Mouse (Mus musculus): ENCODE results near the gene Bmp2k. TPM values are rescaled to one million over a fixed set of nuclear protein-coding genes. Genes with fewer than 3 reads are reported as not detected.

The Bmp2k gene
- total RNA-seq, 2 experiments from 2014 or later, result 10.8 to 11.6 TPM

DNA sequence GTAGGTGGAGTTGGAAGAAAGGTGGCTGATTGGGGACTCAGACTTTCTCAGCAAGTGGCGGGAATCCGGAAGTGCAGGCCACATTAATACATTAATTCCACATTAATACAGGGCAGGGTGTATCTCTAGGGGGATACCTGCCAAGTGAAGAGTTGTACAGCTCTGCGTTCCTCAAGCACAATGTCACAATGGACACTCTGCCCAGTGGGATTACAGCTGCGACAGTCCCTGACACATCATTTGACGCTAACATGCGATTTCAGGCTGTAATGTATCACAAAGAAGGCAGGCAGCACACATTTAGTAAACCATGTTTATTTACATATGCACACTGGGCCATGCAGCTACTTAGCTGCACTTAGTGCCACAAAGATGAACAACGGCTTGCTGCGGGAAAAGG lies 95.5 kb downstream of the Bmp2k start:
- DNase-seq (ENCODE audit: low spot score in 2 of 2), result no peak

GRCm38 (mm10) chr5:97095335-97095734 lies 97.8 kb downstream of the Bmp2k start:
- no peak for DNase-seq (ENCODE audit: low spot score in 2 of 2)

DNA sequence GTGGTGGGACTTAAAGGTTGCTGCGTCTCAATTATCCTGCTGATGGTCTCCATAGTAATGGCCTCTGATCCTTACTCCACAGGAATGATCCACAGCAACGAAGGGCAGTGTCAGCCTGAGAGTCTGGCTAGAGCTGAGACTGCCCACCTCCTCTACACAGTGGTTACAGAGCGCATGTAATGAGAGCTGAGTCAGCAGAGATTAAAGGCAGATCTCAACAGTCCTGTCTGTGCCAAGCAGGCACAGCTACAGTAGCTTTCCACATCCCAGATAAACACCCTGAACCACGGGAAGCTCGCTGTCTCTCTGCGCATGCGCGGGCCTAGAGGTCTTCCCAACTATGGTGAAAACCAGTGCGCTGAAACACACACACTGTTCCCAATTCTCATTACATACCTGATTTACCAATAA lies 100.1 kb downstream of the Bmp2k start:
- no peak for DNase-seq (ENCODE audit: low spot score in 2 of 2)

GRCm38 (mm10) chr5:97099954-97100353 lies 102.5 kb downstream of the Bmp2k start:
- no peak for DNase-seq (ENCODE audit: low spot score in 2 of 2)

DNA sequence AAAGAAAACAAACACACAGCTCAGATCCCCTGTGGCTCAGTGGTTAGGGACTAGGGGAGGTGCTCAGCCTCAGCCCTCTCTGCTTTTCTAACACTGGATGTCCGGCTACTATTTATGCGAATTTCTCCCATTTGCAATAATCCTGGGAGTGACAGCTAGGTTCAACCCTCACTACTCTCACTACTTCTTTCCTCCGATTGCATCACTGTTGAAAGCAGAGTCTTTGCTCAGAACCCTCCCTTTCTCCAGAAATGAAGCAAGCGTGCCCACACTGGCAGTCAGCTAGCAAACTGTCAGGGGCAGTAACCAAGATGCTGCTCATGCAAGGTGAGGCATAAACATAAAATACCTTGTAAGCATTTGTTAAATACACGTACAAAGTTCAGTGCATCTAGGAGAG lies 110.8 kb downstream of the Bmp2k start:
- DNase-seq (ENCODE audit: low spot score in 2 of 2), result no peak

DNA sequence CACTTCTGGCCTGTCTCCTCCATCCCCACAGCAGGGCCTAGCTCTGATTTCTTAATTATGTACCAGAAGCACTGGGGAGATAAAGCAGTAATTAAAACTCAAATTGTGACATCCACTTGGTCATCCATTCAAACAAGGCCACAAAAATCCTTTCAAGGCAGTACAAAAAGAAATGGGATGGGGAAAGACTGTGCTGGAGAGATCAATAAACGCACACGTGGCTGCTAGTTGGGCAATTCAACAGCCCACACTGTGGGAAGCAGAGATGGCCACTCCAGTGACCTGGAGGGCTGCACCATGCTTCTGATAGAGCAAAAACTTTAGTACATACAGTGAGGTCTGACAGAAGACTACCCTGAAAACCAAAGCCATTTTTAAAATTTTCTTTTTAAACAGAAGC lies 112.6 kb downstream of the Bmp2k start:
- DNase-seq (ENCODE audit: low spot score in 2 of 2), result no peak

GRCm38 (mm10) chr5:97110697-97111096 lies 113.2 kb downstream of the Bmp2k start:
- DNase-seq (ENCODE audit: low spot score in 2 of 2), result peak in 1 of 2 experiments; percentile 21

GRCm38 (mm10) chr5:97111207-97111910 lies 113.9 kb downstream of the Bmp2k start, which contains the start of gene Paqr3:
Gene Paqr3 (minus strand): TSS chr5:97111596.
- DNase-seq (ENCODE audit: low spot score in 2 of 2), result peak; percentile 97 to 98

- no peak for DNase-seq (ENCODE audit: low spot score in 2 of 2)
These were observed 127.5 kb downstream of the Bmp2k start for GRCm38 (mm10) chr5:97124977-97125376.

DNA sequence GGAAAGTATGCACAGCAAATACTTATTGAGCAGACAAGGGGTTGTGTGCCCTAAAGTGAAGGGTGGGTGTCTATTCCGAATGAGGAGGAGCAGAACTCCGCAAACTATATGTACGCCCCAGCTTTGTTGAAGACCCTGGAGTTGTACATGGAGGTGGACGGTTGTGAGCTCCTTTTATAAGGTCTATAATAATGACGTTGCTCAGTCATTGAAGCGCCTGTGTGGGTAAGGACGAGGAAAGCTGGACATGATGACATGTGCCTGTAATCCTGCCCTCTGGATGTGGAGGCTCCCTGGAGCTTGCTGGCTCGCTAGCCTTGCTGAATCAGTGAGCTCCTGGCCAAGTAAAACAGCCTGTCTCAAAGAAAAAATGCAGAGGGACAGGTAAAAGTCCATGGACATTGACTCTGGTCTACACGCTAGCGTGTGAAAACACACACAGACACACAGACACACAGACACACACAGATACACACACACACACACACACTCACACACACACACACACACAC lies 128.0 kb downstream of the Bmp2k start:
- DNase-seq (ENCODE audit: low spot score in 2 of 2), result no peak

- peak; percentile 22 to 52 for DNase-seq (ENCODE audit: low spot score in 2 of 2)
These were observed 128.5 kb downstream of the Bmp2k start for GRCm38 (mm10) chr5:97126005-97126404.

DNA sequence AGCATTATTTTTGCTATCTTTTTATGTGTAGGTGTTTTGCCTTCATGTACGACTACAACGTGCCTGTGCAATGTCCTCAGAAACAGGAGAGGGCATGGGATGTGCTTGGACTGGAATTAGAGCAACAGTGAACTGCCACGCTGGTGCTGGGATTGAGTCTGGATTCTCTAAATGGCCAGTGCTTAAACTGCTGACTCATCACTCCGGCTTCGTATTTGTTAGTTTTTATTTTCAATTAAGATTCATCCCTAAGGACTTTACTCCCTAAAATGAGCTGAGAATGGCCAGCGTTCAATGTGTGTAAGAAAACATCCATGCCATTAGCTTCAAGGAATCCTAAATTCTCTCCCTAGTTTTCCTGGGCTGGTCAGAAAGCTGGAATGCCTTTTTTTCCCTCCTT lies 129.8 kb downstream of the Bmp2k start:
- DNase-seq (ENCODE audit: low spot score in 2 of 2), result no peak

GRCm38 (mm10) chr5:97128242-97129226 lies 131.0 kb downstream of the Bmp2k start:
- peak; percentile 67 for DNase-seq (ENCODE audit: low spot score in 2 of 2)

DNA sequence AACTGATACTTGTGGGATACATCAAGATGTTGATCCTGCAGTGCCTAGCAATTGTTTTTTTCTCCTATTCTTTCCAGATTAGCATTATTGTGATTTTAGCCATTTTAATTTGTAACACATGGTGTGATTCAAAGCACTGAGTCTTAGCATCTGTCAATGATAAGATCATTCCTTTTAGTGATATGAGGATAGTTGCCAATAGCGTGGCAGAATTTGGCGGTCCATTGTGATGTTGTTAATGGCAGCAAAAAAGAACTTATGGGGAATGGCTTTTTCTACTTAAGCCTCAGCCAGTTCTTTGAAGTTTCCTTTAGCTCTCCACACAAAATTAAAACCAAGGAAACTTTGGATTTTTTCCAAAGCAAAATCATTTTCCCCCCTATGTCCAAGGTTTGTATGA lies 132.1 kb downstream of the Bmp2k start:
- DNase-seq (ENCODE audit: low spot score in 2 of 2), result no peak

DNA sequence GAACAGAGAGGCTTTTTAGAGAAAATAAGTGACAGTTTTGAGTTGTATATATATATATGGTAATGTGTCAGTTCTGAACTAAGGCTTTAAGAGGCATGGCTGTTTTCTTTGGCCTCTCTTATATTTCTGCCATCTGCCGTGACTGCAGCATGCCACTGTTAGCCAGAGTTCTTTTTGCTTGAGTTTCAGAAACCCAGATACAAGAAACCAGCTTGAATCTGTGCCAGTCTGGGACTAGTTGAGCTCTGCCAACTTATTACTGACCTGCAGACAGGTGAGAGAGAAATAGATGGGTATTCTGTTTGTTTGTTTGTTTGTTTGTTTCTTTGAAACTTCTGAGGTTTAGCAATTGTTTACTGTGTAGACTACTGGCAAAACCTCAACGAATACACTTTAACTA lies 137.8 kb downstream of the Bmp2k start:
- DNase-seq (ENCODE audit: low spot score in 2 of 2), result no peak

Other genes starting within 250 kb of the Bmp2k start
- gene Anxa3, start 204.3 kb upstream of the Bmp2k start, total RNA-seq (2021), result 10 to 100 TPM; 10.0 to 15.4 TPM
- gene Paqr3, start 113.9 kb downstream of the Bmp2k start, total RNA-seq (2021), result 10 to 100 TPM; 21.0 to 25.0 TPM

Data from left cerebral cortex, adult 18-20 months (tissue).